Mouse (Mus musculus) embryonic facial prominence, embryonic 15.5 days (tissue): ENCODE data around the gene Sele. TPM values are rescaled to one million over a fixed set of nuclear protein-coding genes. Genes with fewer than 3 reads are reported as not detected.

Experiments used
- ATAC-seq: fragments of 200-750 bp; cut with Nextera tagmentation; 2 replicates; pipeline ENCODE4 v1.8.0; 2017; ENCODE audit warnings: low read depth, moderate TSS enrichment; ENCODE audit not compliant: insufficient number of reproducible peaks, low FRiP score, low TSS enrichment
- H3K27ac ChIP-seq: fragments of 300-500 bp; sonication (generic); replicated peaks from 2 replicates; pipeline ENCODE4 v1.5.1; 2015; ENCODE audit warnings: mild to moderate bottlenecking, inconsistent platforms
- H3K27me3 ChIP-seq: fragments of 300-500 bp; sonication (generic); 2 replicates; pipeline ENCODE4 v1.6.1; 2015; ENCODE audit warnings: inconsistent platforms
- H3K36me3 ChIP-seq: fragments of 300-500 bp; sonication (generic); 2 replicates; pipeline ENCODE4 v1.6.1; 2015; ENCODE audit warnings: mild to moderate bottlenecking, inconsistent platforms
- H3K4me1 ChIP-seq: fragments of 300-500 bp; sonication (generic); 2 replicates; pipeline ENCODE4 v1.6.1; 2015; ENCODE audit warnings: inconsistent platforms
- H3K4me2 ChIP-seq: fragments of 300-500 bp; sonication (generic); replicated peaks from 2 replicates; pipeline ENCODE4 v1.6.1; 2015; ENCODE audit warnings: mild to moderate bottlenecking, inconsistent platforms
- H3K4me3 ChIP-seq: fragments of 300-500 bp; sonication (generic); replicated peaks from 2 replicates; pipeline ENCODE4 v1.5.1; 2015; ENCODE audit warnings: mild to moderate bottlenecking, inconsistent platforms
- H3K9ac ChIP-seq: fragments of 300-500 bp; sonication (generic); 2 replicates; pipeline ENCODE4 v1.6.1; 2015; ENCODE audit warnings: inconsistent platforms
- H3K9me3 ChIP-seq: fragments of 300-500 bp; sonication (generic); replicated peaks from 2 replicates; pipeline ENCODE4 v1.6.1; 2016; ENCODE audit warnings: inconsistent platforms
- WGBS: fragments of 180-500 bp; shearing (Covaris S2); methylation state at CpG from one replicate; pipeline ENCODE4 v1.1.7; 2015; 5-methylcytosine and 5-hydroxymethylcytosine counted together
- polyA plus RNA-seq: library from polyadenylated mRNA; unstranded; fragments of >200 nt; fragmentation: Nextera tagmentation; extraction: Ambion mirVana; gene quantifications from 2 replicates; pipeline ENCODE4 v1.2.1, GENCODE M21; 2015

The Sele gene
- polyA plus RNA-seq, 1 experiment from 2014 or later: 0.17 TPM

- no peak for ATAC-seq
- Histone ChIP-seq H3K9ac (no peak overlapping the region), H3K36me3 (no peaks in the 10 kb centered on the region), H3K4me1 (no peaks in the 10 kb centered on the region), H3K4me2 (no peak overlapping the region), H3K27me3 (no peaks in the 10 kb centered on the region), H3K27ac (no peak overlapping the region), H3K4me3 (no peak overlapping the region), H3K9me3 (no peaks in the 10 kb centered on the region)
- WGBS: 83% methylated on average over 4 of the region's 4 CpGs
These were observed 24.0 kb downstream of the Sele start for GRCm38 (mm10) chr1:164072001-164072400.

DNA sequence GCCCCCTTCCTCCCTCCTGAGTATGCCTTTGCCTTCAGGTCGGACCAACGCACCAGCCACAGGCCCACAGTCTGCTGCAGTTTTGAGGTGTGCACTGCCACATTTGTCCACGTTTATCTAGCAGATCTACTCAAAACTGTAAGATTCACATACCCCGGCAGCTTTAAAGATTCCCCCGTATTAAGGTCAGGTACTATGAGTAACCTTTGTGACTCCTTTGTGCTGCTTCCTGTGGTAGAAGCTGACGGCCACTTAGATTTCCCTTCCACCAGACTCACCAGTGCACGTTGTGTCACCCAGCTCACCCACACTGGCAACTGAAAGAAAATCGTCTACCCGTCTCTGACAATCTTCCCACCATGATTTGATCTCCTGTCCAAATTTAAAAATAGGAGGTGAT, 25.1 kb downstream of the Sele start:
- 87% methylated on average over 9 of the region's 9 CpGs for WGBS
- H3K4me1 ChIP-seq: no peaks in the 10 kb centered on the region
- H3K27me3 ChIP-seq: no peaks in the 10 kb centered on the region
- no peaks in the 10 kb centered on the region for H3K9me3 ChIP-seq
- H3K27ac ChIP-seq: no peak overlapping the region
- no peak for ATAC-seq
- no peaks in the 10 kb centered on the region for H3K36me3 ChIP-seq
- H3K4me2 ChIP-seq: no peak overlapping the region
- no peak overlapping the region for H3K4me3 ChIP-seq
- H3K9ac ChIP-seq: no peak overlapping the region

- no peaks in the 10 kb centered on the region for H3K4me1 ChIP-seq
- WGBS: 83% methylated on average over 7 of the region's 7 CpGs
These were observed 25.8 kb downstream of the Sele start for GRCm38 (mm10) chr1:164073803-164074202.

DNA sequence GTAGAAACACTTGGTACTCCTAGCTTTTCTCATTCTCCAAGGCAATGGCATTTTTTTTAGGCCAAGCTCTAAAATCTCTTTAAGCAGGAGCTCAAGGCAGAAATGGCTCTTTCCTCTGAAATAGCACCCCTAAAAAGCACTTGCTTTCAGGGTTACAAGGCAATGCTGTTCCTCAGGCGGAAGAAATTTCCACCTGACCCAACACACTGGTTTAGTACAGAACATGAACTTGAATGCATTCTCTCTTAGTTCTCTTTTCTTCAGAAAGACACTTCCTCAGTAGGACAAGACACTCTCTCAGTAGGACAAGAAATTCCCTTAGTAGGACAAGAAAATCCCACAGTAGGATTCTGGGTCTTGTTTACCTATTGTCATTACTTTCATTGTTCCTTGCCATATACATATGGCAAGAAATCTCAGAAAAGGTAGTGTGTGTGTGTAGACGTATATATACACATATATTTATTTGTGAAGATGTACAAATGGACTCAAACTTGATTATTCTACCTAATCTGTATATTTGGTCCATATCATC, 26.6 kb downstream of the Sele start:
- H3K4me1 ChIP-seq: no peaks in the 10 kb centered on the region
- no peak for ATAC-seq
- no peak overlapping the region for H3K27ac ChIP-seq
- H3K4me3 ChIP-seq: no peak overlapping the region
- H3K4me2 ChIP-seq: no peak overlapping the region
- 90% methylated on average over 2 of the region's 2 CpGs for WGBS
- no peaks in the 10 kb centered on the region for H3K27me3 ChIP-seq
- no peaks in the 10 kb centered on the region for H3K36me3 ChIP-seq
- no peak overlapping the region for H3K9ac ChIP-seq
- no peaks in the 10 kb centered on the region for H3K9me3 ChIP-seq

More at GRCm38 (mm10) chr1:164073803-164074202, 25.8 kb downstream of the Sele start:
- Histone ChIP-seq H3K9ac (no peak overlapping the region), H3K4me2 (no peak overlapping the region), H3K4me3 (no peak overlapping the region), H3K36me3 (no peaks in the 10 kb centered on the region), H3K9me3 (no peaks in the 10 kb centered on the region), H3K27ac (no peak overlapping the region), H3K27me3 (no peaks in the 10 kb centered on the region)
- no peak for ATAC-seq

GRCm38 (mm10) chr1:164075416-164075815, 27.4 kb downstream of the Sele start:
- Histone ChIP-seq H3K36me3 (no peaks in the 10 kb centered on the region), H3K27me3 (no peaks in the 10 kb centered on the region), H3K9me3 (no peaks in the 10 kb centered on the region), H3K9ac (no peak overlapping the region), H3K4me2 (no peak overlapping the region), H3K4me3 (no peak overlapping the region), H3K27ac (no peak overlapping the region), H3K4me1 (no peaks in the 10 kb centered on the region)
- no peak for ATAC-seq
- 75% methylated on average over 1 of the region's 1 CpGs for WGBS

DNA sequence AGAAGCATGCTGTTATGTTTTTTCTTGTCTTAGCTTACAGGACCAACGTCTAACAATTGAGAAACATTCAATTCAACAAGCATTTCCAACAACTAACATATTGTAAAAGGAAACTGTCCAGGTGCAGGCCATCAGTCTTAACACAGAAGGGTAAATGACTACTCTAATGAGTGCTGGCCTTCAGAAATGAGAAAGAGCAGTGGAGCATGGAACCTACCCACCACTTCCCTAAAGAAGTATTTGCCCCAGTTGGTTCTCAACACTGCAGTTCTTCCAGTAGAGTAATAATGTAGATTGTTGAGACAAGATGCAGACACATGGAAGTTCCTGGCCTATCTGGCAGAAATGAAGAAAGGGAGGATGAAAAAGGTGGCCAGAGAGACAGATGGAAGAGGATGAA, 28.4 kb downstream of the Sele start:
- no peak overlapping the region for H3K4me3 ChIP-seq
- no peaks in the 10 kb centered on the region for H3K9me3 ChIP-seq
- H3K27me3 ChIP-seq: no peaks in the 10 kb centered on the region
- H3K36me3 ChIP-seq: no peaks in the 10 kb centered on the region
- H3K4me1 ChIP-seq: no peaks in the 10 kb centered on the region
- H3K9ac ChIP-seq: no peak overlapping the region
- H3K4me2 ChIP-seq: no peak overlapping the region
- WGBS: 46% methylated on average over 1 of the region's 1 CpGs
- no peak overlapping the region for H3K27ac ChIP-seq
- ATAC-seq: no peak

- Histone ChIP-seq H3K4me2 (no peak overlapping the region), H3K27me3 (no peaks in the 10 kb centered on the region), H3K4me3 (no peak overlapping the region), H3K9ac (no peak overlapping the region), H3K27ac (no peak overlapping the region), H3K36me3 (no peaks in the 10 kb centered on the region), H3K9me3 (no peaks in the 10 kb centered on the region), H3K4me1 (no peaks in the 10 kb centered on the region)
- ATAC-seq: no peak
- WGBS: 90% methylated on average over 3 of the region's 3 CpGs
These were observed 29.0 kb downstream of the Sele start for GRCm38 (mm10) chr1:164077031-164077430.

DNA sequence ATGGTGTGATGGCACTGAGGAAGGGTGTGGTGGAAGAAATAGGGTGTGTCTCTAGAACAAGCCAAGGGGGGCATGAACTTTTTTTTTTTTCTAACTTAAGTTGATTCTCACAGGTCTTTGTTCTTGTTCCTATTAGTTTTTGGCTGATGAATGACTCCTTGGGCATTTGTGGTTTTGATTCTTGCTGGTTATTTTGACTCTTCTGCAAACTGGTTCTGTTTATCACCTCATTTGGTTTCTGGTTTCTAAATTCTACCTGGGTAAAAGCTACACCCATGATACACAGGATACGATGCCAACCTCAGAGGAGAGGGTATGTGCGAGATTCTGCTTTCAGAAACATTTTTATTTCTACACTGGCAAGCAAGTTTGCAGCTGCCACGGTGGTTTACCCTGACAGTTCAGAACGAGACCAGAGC, 30.3 kb downstream of the Sele start:
- Histone ChIP-seq H3K9me3 (no peaks in the 10 kb centered on the region), H3K4me2 (no peak overlapping the region), H3K27me3 (no peaks in the 10 kb centered on the region), H3K9ac (no peak overlapping the region), H3K4me3 (no peak overlapping the region), H3K4me1 (no peaks in the 10 kb centered on the region), H3K27ac (no peak overlapping the region), H3K36me3 (no peaks in the 10 kb centered on the region)
- WGBS: 77% methylated on average over 4 of the region's 4 CpGs
- no peak for ATAC-seq

DNA sequence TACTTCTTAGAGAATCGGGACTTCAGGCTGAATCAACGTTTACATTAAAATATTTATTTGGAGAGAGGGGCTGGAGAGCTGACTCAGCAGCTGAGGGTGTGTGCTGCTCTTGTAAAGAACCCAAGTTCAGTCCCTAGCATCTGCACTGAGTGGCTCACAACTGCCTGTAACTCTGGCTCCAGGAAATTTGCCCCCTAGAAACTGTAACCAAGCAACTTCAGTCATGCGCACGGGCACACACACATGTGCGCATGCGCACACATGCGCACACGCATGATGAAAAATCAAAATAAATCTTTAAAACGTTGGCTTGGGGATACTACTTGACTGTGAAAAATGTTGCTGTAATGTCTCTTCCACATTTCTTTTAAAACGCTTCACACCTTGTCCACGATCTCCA, 31.1 kb downstream of the Sele start:
- no peak overlapping the region for H3K27ac ChIP-seq
- no peaks in the 10 kb centered on the region for H3K9me3 ChIP-seq
- H3K9ac ChIP-seq: no peak overlapping the region
- 80% methylated on average over 11 of the region's 11 CpGs for WGBS
- no peaks in the 10 kb centered on the region for H3K36me3 ChIP-seq
- no peak overlapping the region for H3K4me2 ChIP-seq
- no peaks in the 10 kb centered on the region for H3K4me1 ChIP-seq
- no peak overlapping the region for H3K4me3 ChIP-seq
- H3K27me3 ChIP-seq: no peaks in the 10 kb centered on the region
- no peak for ATAC-seq

- Histone ChIP-seq H3K4me1 (no peaks in the 10 kb centered on the region), H3K27me3 (no peaks in the 10 kb centered on the region), H3K27ac (no peak overlapping the region), H3K4me2 (no peak overlapping the region), H3K36me3 (no peaks in the 10 kb centered on the region), H3K9ac (no peak overlapping the region), H3K4me3 (no peak overlapping the region), H3K9me3 (no peaks in the 10 kb centered on the region)
- WGBS: 77% methylated on average over 4 of the region's 4 CpGs
- ATAC-seq: no peak
These were observed 35.0 kb downstream of the Sele start for GRCm38 (mm10) chr1:164083046-164083445.

- Histone ChIP-seq H3K9me3 (no peaks in the 10 kb centered on the region), H3K4me2 (no peak overlapping the region), H3K4me3 (no peak overlapping the region), H3K27ac (no peak overlapping the region), H3K4me1 (no peaks in the 10 kb centered on the region), H3K27me3 (no peaks in the 10 kb centered on the region), H3K36me3 (no peaks in the 10 kb centered on the region), H3K9ac (no peak overlapping the region)
- ATAC-seq: no peak
- 76% methylated on average over 3 of the region's 3 CpGs for WGBS
These were observed 38.8 kb downstream of the Sele start for GRCm38 (mm10) chr1:164086797-164087196.

DNA sequence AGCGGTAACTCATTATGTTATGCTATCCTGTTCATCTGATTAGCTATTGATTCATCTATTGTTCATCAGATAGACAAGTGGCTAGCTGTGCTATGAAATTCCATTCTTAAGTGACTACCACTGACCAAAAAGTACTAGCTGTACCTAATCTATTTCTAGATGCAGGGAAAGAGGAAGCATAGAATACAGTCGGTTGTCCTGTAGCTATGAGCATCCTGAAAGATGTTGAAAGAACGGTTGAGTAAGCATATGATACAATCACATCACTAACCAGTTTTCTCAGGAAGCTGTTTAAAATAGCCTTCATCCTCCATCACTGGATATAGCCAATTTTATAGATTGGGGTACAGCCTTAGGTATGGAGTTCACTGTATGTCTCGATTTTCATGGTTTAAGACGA, 39.8 kb downstream of the Sele start:
- Histone ChIP-seq H3K9ac (no peak overlapping the region), H3K4me2 (no peak overlapping the region), H3K36me3 (no peaks in the 10 kb centered on the region), H3K27me3 (no peaks in the 10 kb centered on the region), H3K27ac (no peak overlapping the region), H3K4me3 (no peak overlapping the region), H3K4me1 (no peaks in the 10 kb centered on the region), H3K9me3 (no peaks in the 10 kb centered on the region)
- WGBS: 83% methylated on average over 5 of the region's 5 CpGs
- ATAC-seq: no peak
